Mouse (Mus musculus) intestine, embryonic 16.5 days (tissue): Measurements from ENCODE around the gene Nkx6-2. TPM values are rescaled to one million over a fixed set of nuclear protein-coding genes. Genes with fewer than 3 reads are reported as not detected.

Experiments used
- ATAC-seq: fragments of 200-750 bp; cut with Nextera tagmentation; 2 replicates; pipeline ENCODE4 v1.8.0; 2017; ENCODE audit warnings: moderate TSS enrichment, moderate library complexity
- H3K27ac ChIP-seq: fragments of 300-500 bp; sonication (generic); 2 replicates; pipeline ENCODE4 v1.5.1; 2014; ENCODE audit warnings: mild to moderate bottlenecking, low read length
- H3K27me3 ChIP-seq: fragments of 300-500 bp; sonication (generic); replicated peaks from 2 replicates; pipeline ENCODE4 v1.6.1; 2014; ENCODE audit warnings: low read length, control low read depth, mixed read lengths; ENCODE audit not compliant: control insufficient read depth, insufficient read depth
- H3K36me3 ChIP-seq: fragments of 300-500 bp; sonication (generic); 2 replicates; pipeline ENCODE4 v1.6.1; 2014; ENCODE audit warnings: low read length, control low read depth; ENCODE audit not compliant: control insufficient read depth, insufficient read depth
- H3K4me1 ChIP-seq: fragments of 300-500 bp; sonication (generic); 2 replicates; pipeline ENCODE4 v1.6.1; 2014; ENCODE audit warnings: low read length, control low read depth, mixed read lengths; ENCODE audit not compliant: control insufficient read depth, insufficient read depth
- H3K4me2 ChIP-seq: fragments of 300-500 bp; sonication (generic); 2 replicates; pipeline ENCODE4 v1.6.1; 2014; ENCODE audit warnings: low read depth, low read length, control low read depth
- H3K4me3 ChIP-seq: fragments of 300-500 bp; sonication (generic); 2 replicates; pipeline ENCODE4 v1.5.1; 2014; ENCODE audit warnings: mild to moderate bottlenecking, low read length
- H3K9ac ChIP-seq: fragments of 300-500 bp; sonication (generic); 2 replicates; pipeline ENCODE4 v1.6.1; 2014; ENCODE audit warnings: low read depth, low read length
- H3K9me3 ChIP-seq: fragments of 300-500 bp; sonication (generic); 2 replicates; pipeline ENCODE4 v1.6.1; 2016; ENCODE audit warnings: low read length, control low read depth; ENCODE audit not compliant: control insufficient read depth
- WGBS: fragments of 180-500 bp; shearing (Covaris S2); extraction: QIAGEN DNeasy Blood & Tissue Kit; methylation state at CpG from one replicate; pipeline ENCODE4 v1.1.7; 2014; 5-methylcytosine and 5-hydroxymethylcytosine counted together
- polyA plus RNA-seq: library from polyadenylated mRNA; unstranded; fragments of >200 nt; fragmentation: Nextera tagmentation; extraction: Ambion mirVana; gene quantifications from 2 replicates; pipeline ENCODE4 v1.2.1, GENCODE M21; 2015

The Nkx6-2 gene
- polyA plus RNA-seq, 1 experiment from 2014 or later: 0.13 TPM

DNA sequence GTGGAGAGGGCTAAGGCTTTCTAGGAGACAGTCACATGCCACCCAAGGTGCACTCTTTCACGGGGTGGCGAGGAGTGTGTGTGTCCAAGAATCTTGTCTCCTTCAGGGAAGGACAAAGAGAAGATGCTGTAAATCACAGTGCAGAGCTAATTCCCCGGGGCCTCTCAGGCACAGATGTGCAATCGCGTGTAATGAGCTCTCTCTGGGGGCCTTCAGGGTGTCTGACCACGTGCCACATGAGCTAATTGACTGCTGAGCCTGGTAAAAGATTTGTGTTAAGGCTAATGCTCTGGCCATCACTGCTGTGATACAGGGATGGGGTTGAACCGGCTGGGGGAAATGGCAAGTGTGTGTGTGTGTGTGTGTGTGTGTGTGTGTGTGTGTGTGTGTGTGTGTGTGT is 5.3 kb upstream of the Nkx6-2 start:
- WGBS: 29% methylated on average over 7 of the region's 7 CpGs
- H3K4me2 ChIP-seq: no peak overlapping the region
- no peak overlapping the region for H3K27ac ChIP-seq
- H3K4me3 ChIP-seq: no peak overlapping the region
- H3K9ac ChIP-seq: no peak overlapping the region
- no peaks in the 10 kb centered on the region for H3K9me3 ChIP-seq
- ATAC-seq: no peak
- H3K4me1 ChIP-seq: 0 out of 2 replicates have a peak, but pooled peaks cover 3% of the 10 kb centered on the region
- H3K36me3 ChIP-seq: no peaks in the 10 kb centered on the region
- peaks cover 50% of the 10 kb centered on the region for H3K27me3 ChIP-seq

GRCm38 (mm10) chr7:139585183-139585821 is 2.7 kb upstream of the Nkx6-2 start:
- Histone ChIP-seq H3K4me1 (peaks cover 19% of the 10 kb centered on the region), H3K4me2 (no peak overlapping the region), H3K9ac (no peak overlapping the region), H3K9me3 (no peaks in the 10 kb centered on the region), H3K27ac (no peak overlapping the region), H3K36me3 (no peaks in the 10 kb centered on the region), H3K27me3 (peaks cover 76% of the 10 kb centered on the region), H3K4me3 (no peak overlapping the region)
- WGBS: 4% methylated on average over 29 of the region's 29 CpGs
- no peak for ATAC-seq

- ATAC-seq: no peak
- Histone ChIP-seq H3K9ac (no peak overlapping the region), H3K4me2 (0 out of 2 replicates have a peak overlapping the region, but pooled peaks have one; percentile 11), H3K9me3 (no peaks in the 10 kb centered on the region), H3K36me3 (no peaks in the 10 kb centered on the region), H3K4me3 (peak overlapping the region; percentile 16), H3K4me1 (peaks cover 19% of the 10 kb centered on the region), H3K27me3 (peaks cover 83% of the 10 kb centered on the region), H3K27ac (no peak overlapping the region)
- WGBS: 1% methylated on average over 53 of the region's 53 CpGs
Measured at GRCm38 (mm10) chr7:139584221-139585175, 1.9 kb upstream of the Nkx6-2 start.

DNA sequence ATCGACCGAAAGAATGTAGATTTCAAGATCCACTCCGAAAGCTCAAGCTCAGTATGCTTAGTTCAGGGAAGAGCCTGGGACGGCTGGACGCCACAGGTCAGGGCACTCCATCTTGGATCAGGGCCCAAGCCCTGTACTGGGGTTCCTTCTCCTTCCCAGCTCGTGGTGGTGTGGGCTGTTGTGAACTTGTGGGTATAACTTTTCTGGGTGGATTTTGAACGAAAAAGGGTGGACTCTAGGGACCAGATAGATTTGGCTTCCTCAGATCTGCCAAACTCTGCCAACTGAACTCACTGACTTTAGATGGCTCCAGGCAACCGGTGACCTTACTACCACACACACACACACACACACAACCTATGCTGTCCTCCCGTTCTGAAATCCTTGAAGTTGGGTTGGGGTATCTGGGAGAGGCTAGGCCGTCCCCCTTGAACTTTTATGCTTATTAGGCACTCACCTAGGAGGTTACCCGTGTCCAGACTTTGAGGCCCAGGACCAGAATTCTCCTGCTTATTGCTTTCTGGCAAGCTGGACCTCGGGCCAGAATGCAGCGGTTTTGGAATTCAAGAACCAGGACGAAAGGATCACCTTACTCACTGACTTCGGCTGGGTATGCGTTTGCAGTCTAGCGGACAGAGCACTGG is 619 bp upstream of the Nkx6-2 start:
- Histone ChIP-seq H3K36me3 (no peaks in the 10 kb centered on the region), H3K9me3 (no peaks in the 10 kb centered on the region), H3K27me3 (peaks cover 90% of the 10 kb centered on the region), H3K4me1 (peaks cover 19% of the 10 kb centered on the region), H3K27ac (no peak overlapping the region), H3K9ac (no peak overlapping the region), H3K4me3 (no peak overlapping the region), H3K4me2 (no peak overlapping the region)
- 19% methylated on average over 17 of the region's 17 CpGs for WGBS
- no peak for ATAC-seq

DNA sequence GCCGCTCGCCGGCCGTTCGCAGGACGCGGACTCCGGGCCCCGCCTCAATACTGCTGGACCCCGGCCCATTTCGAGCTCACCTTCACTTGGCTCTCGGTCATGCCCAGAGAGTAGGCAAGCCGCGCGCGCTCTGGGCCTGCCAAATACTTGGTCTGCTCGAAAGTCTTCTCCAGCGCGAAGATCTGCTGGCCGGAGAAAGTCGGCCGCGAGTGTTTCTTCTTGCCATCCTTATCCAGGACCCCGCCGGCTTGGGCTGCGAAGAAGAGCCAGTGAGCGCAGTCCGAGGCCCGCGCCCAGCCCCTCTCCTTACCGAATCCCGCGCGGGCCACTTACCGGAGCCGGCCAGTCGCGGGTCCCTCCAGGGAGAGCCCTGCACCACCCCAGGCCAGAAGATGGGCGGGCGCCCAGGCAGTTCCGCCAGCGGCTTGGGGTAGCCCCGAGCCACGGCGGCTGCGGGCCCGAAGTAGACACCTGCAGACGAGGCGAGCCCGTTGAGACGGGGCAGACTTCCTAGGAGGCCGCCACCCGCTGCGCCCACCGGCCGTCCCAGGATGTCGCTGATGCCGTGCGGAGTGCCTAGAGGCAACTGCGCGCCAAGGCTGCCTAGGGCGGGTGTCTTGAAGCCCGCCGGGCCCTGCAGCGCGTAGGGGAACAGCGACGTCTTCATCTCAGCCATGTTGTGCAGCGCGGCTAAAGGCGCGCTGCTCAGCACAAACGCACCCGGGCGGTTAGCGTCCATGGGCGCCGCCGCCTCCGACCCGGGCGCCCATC is 611 bp downstream of the Nkx6-2 start:
- peak overlapping the region; percentile 60 for H3K4me2 ChIP-seq
- peak; percentile 52 for ATAC-seq
- H3K4me3 ChIP-seq: peak overlapping the region; percentile 43
- no peaks in the 10 kb centered on the region for H3K36me3 ChIP-seq
- H3K27me3 ChIP-seq: peaks cover 86% of the 10 kb centered on the region
- no peaks in the 10 kb centered on the region for H3K9me3 ChIP-seq
- H3K9ac ChIP-seq: no peak overlapping the region
- H3K27ac ChIP-seq: no peak overlapping the region
- WGBS: under 1% methylated on average over 82 of the region's 82 CpGs
- H3K4me1 ChIP-seq: peaks cover 19% of the 10 kb centered on the region

GRCm38 (mm10) chr7:139580851-139581775 is 1.5 kb downstream of the Nkx6-2 start:
- H3K4me1 ChIP-seq: peaks cover 19% of the 10 kb centered on the region
- ATAC-seq: no peak
- peaks cover 78% of the 10 kb centered on the region for H3K27me3 ChIP-seq
- no peak overlapping the region for H3K9ac ChIP-seq
- H3K9me3 ChIP-seq: no peaks in the 10 kb centered on the region
- H3K4me3 ChIP-seq: peak overlapping the region; percentile 43
- no peak overlapping the region for H3K27ac ChIP-seq
- WGBS: 3% methylated on average over 78 of the region's 78 CpGs
- H3K36me3 ChIP-seq: no peaks in the 10 kb centered on the region
- peak overlapping the region; percentile 60 for H3K4me2 ChIP-seq

DNA sequence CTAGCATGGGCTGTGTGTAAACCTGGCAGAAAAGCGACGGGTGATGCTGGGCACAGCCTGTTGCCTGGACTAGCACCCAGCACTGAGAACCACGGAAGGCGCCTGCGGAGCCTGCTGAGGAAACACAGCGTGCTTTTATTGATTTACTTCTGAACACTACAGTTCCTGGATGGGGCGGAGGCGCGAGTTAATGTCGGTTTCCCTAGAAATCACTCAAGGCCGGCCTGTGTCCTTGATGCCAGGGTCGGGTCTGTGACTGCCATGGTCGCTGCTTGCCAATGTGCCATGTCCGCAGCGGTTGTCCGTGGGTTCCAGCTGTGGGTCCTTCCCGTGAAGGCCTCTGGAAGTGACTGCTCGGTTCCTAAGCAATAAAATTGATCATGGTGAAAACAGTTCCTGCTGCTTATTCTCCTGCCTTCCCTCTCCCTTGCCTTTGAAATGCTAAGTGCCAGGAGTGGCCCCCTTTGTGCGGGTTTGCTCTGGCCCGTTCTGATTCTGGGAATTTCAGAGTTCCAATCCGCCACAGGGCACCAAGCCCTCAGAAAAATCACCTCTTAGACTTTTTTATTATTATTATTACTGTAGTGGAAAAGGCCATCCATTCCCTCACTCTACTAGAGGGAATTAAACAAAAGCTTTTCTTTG is 3.2 kb downstream of the Nkx6-2 start:
- Histone ChIP-seq H3K27ac (no peak overlapping the region), H3K36me3 (no peaks in the 10 kb centered on the region), H3K4me1 (peaks cover 18% of the 10 kb centered on the region), H3K27me3 (peaks cover 61% of the 10 kb centered on the region), H3K4me2 (no peak overlapping the region), H3K9me3 (no peaks in the 10 kb centered on the region), H3K9ac (no peak overlapping the region), H3K4me3 (no peak overlapping the region)
- WGBS: 77% methylated on average over 21 of the region's 21 CpGs
- ATAC-seq: no peak
